Mouse (Mus musculus) forebrain, embryonic 14.5 days (tissue): ENCODE results near the gene Sema3g. TPM values are rescaled to one million over a fixed set of nuclear protein-coding genes. Genes with fewer than 3 reads are reported as not detected.

ENCODE experiments used
- ATAC-seq: fragments of 200-750 bp; cut with Nextera tagmentation; 2 replicates; pipeline ENCODE4 v1.8.0; 2017; ENCODE audit warnings: mild to moderate bottlenecking, moderate library complexity
- DNase-seq: peaks from one replicate; pipeline ENCODE4 v3.0.0-alpha.2; 2015; ENCODE audit warnings: low spot score
- H3K27ac ChIP-seq: fragments of 300-500 bp; sonication (generic); 2 replicates; pipeline ENCODE4 v1.5.1; 2014; ENCODE audit warnings: low read depth, mild to moderate bottlenecking, control low read depth, low read length, moderate library complexity
- H3K27me3 ChIP-seq: fragments of 300-500 bp; sonication (generic); replicated peaks from 2 replicates; pipeline ENCODE4 v1.6.1; 2014; ENCODE audit warnings: low read length, control low read depth, mixed read lengths; ENCODE audit not compliant: control insufficient read depth, insufficient read depth
- H3K36me3 ChIP-seq: fragments of 300-500 bp; sonication (generic); 2 replicates; pipeline ENCODE4 v1.6.1; 2014; ENCODE audit warnings: low read length, control low read depth; ENCODE audit not compliant: control insufficient read depth, insufficient read depth
- H3K4me1 ChIP-seq: fragments of 300-500 bp; sonication (generic); 2 replicates; pipeline ENCODE4 v1.6.1; 2014; ENCODE audit warnings: antibody characterized with exemption, low read length, control low read depth; ENCODE audit not compliant: control insufficient read depth, insufficient read depth
- H3K4me2 ChIP-seq: fragments of 300-500 bp; sonication (generic); 2 replicates; pipeline ENCODE4 v1.6.1; 2014; ENCODE audit warnings: mild to moderate bottlenecking, control low read depth, low read length
- H3K4me3 ChIP-seq: fragments of 300-500 bp; sonication (generic); 2 replicates; pipeline ENCODE4 v1.5.1; 2014; ENCODE audit warnings: low read depth, low read length, control low read depth
- H3K9ac ChIP-seq: fragments of 300-500 bp; sonication (generic); 2 replicates; pipeline ENCODE4 v1.6.1; 2014; ENCODE audit warnings: mild to moderate bottlenecking, low read length, control low read depth, moderate library complexity
- H3K9me3 ChIP-seq: fragments of 300-500 bp; sonication (generic); replicated peaks from 2 replicates; pipeline ENCODE4 v1.6.1; 2016; ENCODE audit warnings: low read length, control low read depth, mixed read lengths; ENCODE audit not compliant: control insufficient read depth
- WGBS: fragments of 180-500 bp; shearing (Covaris S2); extraction: QIAGEN DNeasy Blood & Tissue Kit; methylation state at CpG from one replicate; pipeline ENCODE4 v1.1.7; 2014; 5-methylcytosine and 5-hydroxymethylcytosine counted together
- polyA plus RNA-seq: library from polyadenylated mRNA; unstranded; fragments of >200 nt; fragmentation: Nextera tagmentation; extraction: Ambion mirVana; gene quantifications from 2 replicates; pipeline ENCODE4 v1.2.1, GENCODE M21; 2014

The Sema3g gene
- polyA plus RNA-seq, 1 experiment from 2014 or later = 0.25 TPM

GRCm38 (mm10) chr14:31200038-31200437 is 17.6 kb upstream of the Sema3g start:
- no peaks in the 10 kb centered on the region for H3K9me3 ChIP-seq
- DNase-seq (no peak), ATAC-seq (no peak)
- H3K27ac ChIP-seq = no peak overlapping the region
- H3K4me2 ChIP-seq = no peak overlapping the region
- WGBS = 86% methylated on average over 3 of the region's 3 CpGs
- no peak overlapping the region for H3K4me3 ChIP-seq
- H3K4me1 ChIP-seq = peaks cover 9% of the 10 kb centered on the region; the same call in 1 of the 2 replicates
- H3K9ac ChIP-seq = no peak overlapping the region
- H3K36me3 ChIP-seq = peaks cover 92% of the 10 kb centered on the region
- H3K27me3 ChIP-seq = no peaks in the 10 kb centered on the region

GRCm38 (mm10) chr14:31204844-31205243 is 12.8 kb upstream of the Sema3g start:
- WGBS = 76% methylated on average over 4 of the region's 4 CpGs
- peaks cover 49% of the 10 kb centered on the region for H3K36me3 ChIP-seq
- peak overlapping the region; percentile 95 for H3K9ac ChIP-seq
- H3K9me3 ChIP-seq = no peaks in the 10 kb centered on the region
- H3K4me1 ChIP-seq = peaks cover 11% of the 10 kb centered on the region; the same call in 1 of the 2 replicates
- ATAC-seq (no peak), DNase-seq (no peak)
- peak overlapping the region; percentile 81 for H3K4me3 ChIP-seq
- peak overlapping the region; percentile 86 for H3K4me2 ChIP-seq
- H3K27ac ChIP-seq = no peak overlapping the region
- H3K27me3 ChIP-seq = no peaks in the 10 kb centered on the region

DNA sequence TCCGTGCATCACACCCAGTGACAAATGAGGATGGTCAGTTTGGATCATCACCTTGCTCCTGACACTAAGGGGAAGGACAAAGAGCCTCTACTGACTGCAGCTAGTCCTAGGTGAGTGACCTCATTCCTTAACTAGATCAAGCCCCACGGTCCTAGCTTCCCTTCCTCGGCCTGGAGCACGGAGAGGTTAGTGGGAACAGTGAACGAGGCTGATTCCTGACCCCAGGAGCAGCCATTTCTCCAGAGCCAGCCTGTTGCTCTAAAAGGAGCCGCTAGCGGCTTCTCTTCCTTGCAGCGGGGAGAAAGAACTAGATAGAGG is 12.5 kb upstream of the Sema3g start:
- no peak for DNase-seq
- Histone ChIP-seq H3K27me3 (no peaks in the 10 kb centered on the region), H3K9me3 (no peaks in the 10 kb centered on the region), H3K4me3 (peak overlapping the region; percentile 81), H3K4me2 (peak overlapping the region; percentile 86), H3K4me1 (peaks cover 11% of the 10 kb centered on the region; the same call in 1 of the 2 replicates), H3K27ac (peak overlapping the region; percentile 88), H3K36me3 (peaks cover 45% of the 10 kb centered on the region), H3K9ac (peak overlapping the region; percentile 95)
- 20% methylated on average over 8 of the region's 8 CpGs for WGBS
- ATAC-seq = no peak

DNA sequence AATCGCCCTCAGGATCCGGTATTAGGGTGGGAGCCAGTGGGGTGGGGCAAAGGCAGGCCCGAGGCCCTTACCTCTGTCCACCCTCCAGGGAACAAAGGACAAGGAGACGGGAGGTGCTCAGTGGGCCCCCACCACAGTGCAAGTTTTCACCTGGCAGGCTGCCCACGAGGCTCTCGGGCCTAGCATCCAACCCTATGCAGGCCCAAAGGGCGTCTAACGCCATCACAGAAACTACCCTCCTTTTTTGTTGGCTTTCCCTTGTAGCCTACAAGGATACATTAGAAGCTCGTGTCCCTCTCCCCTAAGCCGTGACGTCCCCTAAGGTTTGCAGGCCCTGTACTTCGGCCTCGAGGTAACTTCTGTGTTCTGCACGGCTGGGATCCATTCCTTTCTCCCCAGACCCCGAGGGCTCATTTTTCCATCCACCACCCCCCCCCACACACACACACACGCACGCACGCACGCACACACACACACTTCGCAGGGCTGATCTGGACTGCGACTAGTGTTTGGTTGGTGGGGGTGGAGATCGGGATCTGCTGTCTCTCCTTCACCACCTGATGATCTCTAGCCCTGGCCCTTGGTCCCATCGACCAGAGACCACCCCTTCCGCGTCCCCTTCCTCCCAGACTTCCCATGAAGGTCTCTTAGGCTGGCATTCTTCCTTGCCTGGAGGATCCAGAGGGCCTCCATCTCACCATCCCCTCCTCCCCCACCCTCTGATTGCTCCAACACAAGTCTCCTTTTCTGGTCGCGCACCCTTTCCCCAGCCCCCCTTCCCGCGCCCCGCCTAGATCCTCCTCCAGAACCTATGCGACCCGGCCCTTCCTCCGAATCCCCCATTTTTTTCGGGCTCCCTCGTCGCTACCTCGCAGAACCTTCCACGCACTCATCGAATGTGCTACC is 11.8 kb upstream of the Sema3g start:
- H3K27me3 ChIP-seq = no peaks in the 10 kb centered on the region
- H3K36me3 ChIP-seq = peaks cover 39% of the 10 kb centered on the region
- H3K4me2 ChIP-seq = peak overlapping the region; percentile 86
- no peaks in the 10 kb centered on the region for H3K9me3 ChIP-seq
- DNase-seq = peak; percentile 58
- H3K9ac ChIP-seq = peak overlapping the region; percentile 95
- under 1% methylated on average over 39 of the region's 39 CpGs for WGBS
- peaks cover 11% of the 10 kb centered on the region; the same call in 1 of the 2 replicates for H3K4me1 ChIP-seq
- peak overlapping the region; percentile 88 for H3K27ac ChIP-seq
- peak; percentile 57 for ATAC-seq
- peak overlapping the region; percentile 81 for H3K4me3 ChIP-seq

DNA sequence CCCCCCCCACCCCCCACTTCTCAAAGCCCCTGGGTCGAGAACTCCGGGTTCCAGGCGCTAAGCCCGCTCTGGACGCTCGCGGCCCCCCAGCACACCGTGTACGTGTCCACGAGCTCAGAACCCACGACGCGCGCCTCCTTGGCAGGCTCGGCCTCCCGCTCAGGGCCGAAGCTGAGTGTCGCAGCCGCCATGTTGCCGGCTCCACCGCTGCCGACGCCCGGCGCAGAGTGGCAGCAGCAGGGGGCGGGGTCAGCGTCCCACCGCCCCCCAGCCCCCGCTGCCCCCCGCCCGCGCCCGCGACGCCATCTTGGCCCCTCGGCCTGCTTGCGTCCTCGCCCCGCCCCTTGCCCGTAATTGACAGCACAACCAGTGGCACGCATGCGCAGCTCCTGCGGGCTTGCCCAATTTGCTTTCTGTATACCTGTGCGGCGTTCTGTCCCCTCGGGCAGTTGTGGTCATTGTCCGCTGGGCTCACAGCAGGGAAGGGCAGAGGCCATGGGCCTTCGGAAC is 11.1 kb upstream of the Sema3g start:
- H3K4me2 ChIP-seq = peak overlapping the region; percentile 86
- DNase-seq (peak; percentile 97), ATAC-seq (peak; percentile 82)

DNA sequence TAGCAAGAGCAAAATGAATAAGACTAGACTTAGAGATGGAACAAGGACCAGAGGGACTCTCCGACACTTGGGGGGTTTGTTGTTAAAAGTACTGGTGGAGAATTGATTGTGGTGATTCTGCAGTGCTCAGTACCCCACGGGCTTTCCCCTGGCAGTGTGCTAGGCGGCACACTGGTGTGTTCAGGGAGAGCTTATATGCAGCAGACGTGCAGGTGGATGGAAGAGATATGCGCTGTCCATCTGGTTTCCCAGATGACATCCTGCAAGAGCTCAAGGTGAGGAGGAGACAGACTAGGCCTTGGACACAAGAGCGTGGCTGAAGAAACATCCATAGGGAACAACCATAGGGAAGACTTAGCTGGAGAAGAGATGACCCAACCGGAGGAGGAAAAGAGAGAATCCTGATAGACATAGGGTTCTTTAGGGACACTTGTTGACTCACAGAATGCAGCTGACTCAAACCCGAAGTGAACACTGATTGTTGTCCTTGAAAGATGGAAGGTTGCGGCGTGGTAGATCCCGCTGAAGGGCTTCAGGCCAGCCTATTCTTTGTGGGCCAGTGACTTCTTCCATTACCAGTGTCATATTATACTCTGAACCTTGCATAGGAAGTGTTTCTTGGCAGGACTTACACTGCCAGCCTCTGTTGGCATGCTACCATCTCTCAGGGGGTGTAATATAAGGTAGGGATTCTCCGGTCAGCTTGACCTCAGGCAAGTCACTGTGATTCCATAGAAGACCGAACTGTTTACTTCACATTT is 10.4 kb upstream of the Sema3g start:
- H3K27me3 ChIP-seq = no peaks in the 10 kb centered on the region
- H3K4me1 ChIP-seq = peaks cover 11% of the 10 kb centered on the region; the same call in 1 of the 2 replicates
- no peaks in the 10 kb centered on the region for H3K9me3 ChIP-seq
- peak overlapping the region; percentile 81 for H3K4me3 ChIP-seq
- peak overlapping the region; percentile 86 for H3K4me2 ChIP-seq
- WGBS = 81% methylated on average over 13 of the region's 13 CpGs
- DNase-seq = no peak
- ATAC-seq = peak; percentile 19
- peak overlapping the region; percentile 88 for H3K27ac ChIP-seq
- peaks cover 25% of the 10 kb centered on the region for H3K36me3 ChIP-seq
- peak overlapping the region; percentile 95 for H3K9ac ChIP-seq

More for the DNA sequence above, 11.1 kb upstream of the Sema3g start:
- Histone ChIP-seq H3K27me3 (no peaks in the 10 kb centered on the region), H3K27ac (peak overlapping the region; percentile 88), H3K9me3 (no peaks in the 10 kb centered on the region), H3K36me3 (peaks cover 32% of the 10 kb centered on the region), H3K9ac (peak overlapping the region; percentile 95), H3K4me3 (peak overlapping the region; percentile 81), H3K4me1 (peaks cover 11% of the 10 kb centered on the region; the same call in 1 of the 2 replicates)
- WGBS = under 1% methylated on average over 37 of the region's 48 CpGs

- WGBS = 75% methylated on average over 2 of the region's 2 CpGs
- Histone ChIP-seq H3K27ac (peak within 1 kb of the TSS; percentile 88; the same call in 1 of the 2 replicates), H3K36me3 (peaks cover 17% of the 10 kb centered on the region), H3K4me2 (peak within 1 kb of the TSS; percentile 86), H3K9me3 (no peaks in the 10 kb centered on the region), H3K4me1 (peaks cover 11% of the 10 kb centered on the region; the same call in 1 of the 2 replicates), H3K9ac (peak within 1 kb of the TSS; percentile 95), H3K27me3 (no peaks in the 10 kb centered on the region), H3K4me3 (peak within 1 kb of the TSS; percentile 81; the same call in 1 of the 2 replicates)
- ATAC-seq (no peak), DNase-seq (no peak)
Observed at GRCm38 (mm10) chr14:31208084-31208483, 9.6 kb upstream of the Sema3g start, which contains the start of gene Tnnc1. Tnnc1 (plus strand) TSS chr14:31208312.

DNA sequence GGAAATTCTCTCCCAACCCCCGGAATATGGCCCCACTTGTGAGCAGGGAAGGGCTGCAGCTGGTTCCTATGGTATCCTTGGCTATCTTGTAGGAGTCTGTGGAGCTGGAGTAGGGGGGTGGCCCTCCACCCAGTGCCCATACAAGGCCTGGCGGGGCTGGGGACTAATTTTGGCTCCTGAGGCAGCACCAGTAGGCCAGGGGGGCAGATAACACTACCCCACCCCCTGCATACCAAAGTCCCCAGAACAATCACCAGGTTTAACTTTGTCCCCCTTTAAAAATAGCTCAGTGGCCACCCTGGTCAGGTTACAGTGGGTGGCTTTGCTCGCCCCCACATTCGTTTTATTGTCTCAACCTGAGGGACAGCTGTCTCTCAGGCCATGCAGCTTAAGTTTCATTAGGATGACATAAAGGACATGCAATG is 8.5 kb upstream of the Sema3g start:
- no peak overlapping the region for H3K4me3 ChIP-seq
- DNase-seq = no peak
- WGBS = 79% methylated on average over 4 of the region's 4 CpGs
- peaks cover 11% of the 10 kb centered on the region; the same call in 1 of the 2 replicates for H3K4me1 ChIP-seq
- no peak overlapping the region for H3K27ac ChIP-seq
- no peak overlapping the region for H3K9ac ChIP-seq
- no peaks in the 10 kb centered on the region for H3K27me3 ChIP-seq
- ATAC-seq = no peak
- H3K4me2 ChIP-seq = no peak overlapping the region
- H3K36me3 ChIP-seq = peaks cover 6% of the 10 kb centered on the region
- H3K9me3 ChIP-seq = no peaks in the 10 kb centered on the region
